Comparison of ENCODE assay signal across 10 mouse cellular contexts in genomic region chr4:82535606-82536434, GRCm38 (mm10).
DNase-seq lines count a peak whose midpoint lies in the region; ATAC-seq and TF ChIP-seq lines count a peak whose summit lies in the region.
"Had no signal": no experiment of that assay in that cellular context is flagged by ENCODE, and none has a peak within 500 bp of the region (broad histone marks: within the 10 kb centered on the region; RNA-seq: fewer than 3 reads in every experiment).

No protein-coding gene starts in this region.

- peaks cover 37% of the 10 kb centered on the region for H3K27me3 ChIP-seq in heart, embryonic 10.5 days (ENCODE audit: insufficient read depth, poor library complexity, severe bottlenecking)
- H3K27me3 ChIP-seq in embryonic facial prominence, embryonic 13.5 days, result peaks cover 18% of the 10 kb centered on the region
- no peaks in the 10 kb centered on the region for H3K27me3 ChIP-seq in hindbrain, postnatal 0 days (ENCODE audit: insufficient read depth, low read length)
- peaks cover 51% of the 10 kb centered on the region for H3K27me3 ChIP-seq in liver, embryonic 11.5 days (replicated peaks; ENCODE audit: control insufficient read depth, insufficient read depth, low read length)

- H3K27ac ChIP-seq in heart, embryonic 10.5 days, result peak overlapping the region; percentile 86
- peak overlapping the region; percentile 20 for H3K27ac ChIP-seq in brown adipose tissue, adult 24 weeks (replicated peaks; ENCODE audit: low read depth, low read length)
- H3K27ac ChIP-seq in embryonic facial prominence, embryonic 13.5 days, result peak overlapping the region; percentile 66
- H3K27ac ChIP-seq in hindbrain, postnatal 0 days, result peak overlapping the region; percentile 84
- no peak overlapping the region for H3K27ac ChIP-seq in liver, embryonic 11.5 days (ENCODE audit: low read depth, low read length)

- no peak for TF ChIP-seq CTCF in hindbrain, postnatal 0 days (IDR thresholded peaks at IDR 0.05; ENCODE audit: low read depth)

- H3K9ac ChIP-seq in embryonic facial prominence, embryonic 13.5 days, result peak overlapping the region; percentile 72
- peak overlapping the region; percentile 54 for H3K9ac ChIP-seq in hindbrain, postnatal 0 days (replicated peaks; ENCODE audit: low read length)
- H3K9ac ChIP-seq in liver, embryonic 11.5 days (ENCODE audit: low read depth, low read length), result no peak overlapping the region

- no peaks in the 10 kb centered on the region for H3K9me3 ChIP-seq in heart, embryonic 10.5 days
- H3K9me3 ChIP-seq in embryonic facial prominence, embryonic 13.5 days, result no peaks in the 10 kb centered on the region
- no peaks in the 10 kb centered on the region for H3K9me3 ChIP-seq in hindbrain, postnatal 0 days (ENCODE audit: low read length)
- H3K9me3 ChIP-seq in liver, embryonic 11.5 days (ENCODE audit: control insufficient read depth, low read length), result no peaks in the 10 kb centered on the region

- WGBS in heart, embryonic 10.5 days, result 48% methylated on average over 6 of the region's 6 CpGs
- 56% methylated on average over 6 of the region's 6 CpGs for WGBS in embryonic facial prominence, embryonic 13.5 days
- 42% methylated on average over 6 of the region's 6 CpGs for WGBS in hindbrain, postnatal 0 days
- WGBS in liver, embryonic 11.5 days, result 55% methylated on average over 6 of the region's 6 CpGs

- H3K4me1 ChIP-seq in heart, embryonic 10.5 days, result peaks cover 53% of the 10 kb centered on the region
- H3K4me1 ChIP-seq in brown adipose tissue, adult 24 weeks (ENCODE audit: control insufficient read depth, insufficient read depth, insufficient read length, low read length), result peaks cover 39% of the 10 kb centered on the region
- H3K4me1 ChIP-seq in embryonic facial prominence, embryonic 13.5 days, result peaks cover 67% of the 10 kb centered on the region
- H3K4me1 ChIP-seq in hindbrain, postnatal 0 days (ENCODE audit: insufficient read depth, low read length), result peaks cover 20% of the 10 kb centered on the region; the same call in 1 of the 2 replicates
- peaks cover 6% of the 10 kb centered on the region; the same call in 1 of the 2 replicates for H3K4me1 ChIP-seq in liver, embryonic 11.5 days (replicated peaks; ENCODE audit: control insufficient read depth, insufficient read depth, low read length)

- no peak for ATAC-seq in embryonic facial prominence, embryonic 13.5 days (ENCODE audit: insufficient number of reproducible peaks, insufficient read depth, low FRiP score, low TSS enrichment, low read depth)
- no peak for ATAC-seq in hindbrain, postnatal 0 days
- no peak for ATAC-seq in liver, embryonic 11.5 days (replicated peaks; ENCODE audit: low FRiP score)

- DNase-seq in heart, embryonic 10.5 days (ENCODE audit: low spot score), result no peak
- DNase-seq in heart, adult 8-10 months (ENCODE audit: low spot score), result no peak
- no peak for DNase-seq in hindbrain, postnatal 0 days (ENCODE audit: low spot score)
- no peak for DNase-seq in frontal cortex, postnatal 25 days (ENCODE audit: low spot score in 2 of 2)
- DNase-seq in left cerebral cortex, adult 11 months (ENCODE audit: low spot score), result no peak
- no peak for DNase-seq in liver, embryonic 11.5 days (ENCODE audit: low spot score)
- DNase-seq: lung, postnatal 10 days; thymus, postnatal 4 days had no signal

- H3K4me2 ChIP-seq in embryonic facial prominence, embryonic 13.5 days, result peak overlapping the region; percentile 84
- H3K4me2 ChIP-seq in hindbrain, postnatal 0 days (ENCODE audit: low read depth, low read length), result peak overlapping the region; percentile 64
- no peak overlapping the region for H3K4me2 ChIP-seq in liver, embryonic 11.5 days

- no peaks in the 10 kb centered on the region for H3K36me3 ChIP-seq in heart, embryonic 10.5 days
- H3K36me3 ChIP-seq in embryonic facial prominence, embryonic 13.5 days, result no peaks in the 10 kb centered on the region
- H3K36me3 ChIP-seq in hindbrain, postnatal 0 days (ENCODE audit: insufficient read depth, low read length), result no peaks in the 10 kb centered on the region
- H3K36me3 ChIP-seq in liver, embryonic 11.5 days (ENCODE audit: control insufficient read depth, insufficient read depth, low read length), result no peaks in the 10 kb centered on the region

- peak overlapping the region; percentile 62 for H3K4me3 ChIP-seq in heart, embryonic 10.5 days
- H3K4me3 ChIP-seq in brown adipose tissue, adult 24 weeks (ENCODE audit: insufficient read depth, low read depth, low read length), result no peak overlapping the region
- H3K4me3 ChIP-seq in embryonic facial prominence, embryonic 13.5 days, result peak overlapping the region; percentile 47
- peak overlapping the region; percentile 34; the same call in 1 of the 2 replicates for H3K4me3 ChIP-seq in hindbrain, postnatal 0 days (ENCODE audit: low read length)
- H3K4me3 ChIP-seq in liver, embryonic 11.5 days (ENCODE audit: low read depth, low read length), result no peak overlapping the region

Comparison
In these comparisons a context has a peak if more than half of its experiments do, and no peak if none do; other contexts are left out.
1. H3K4me3 ChIP-seq: peak in heart, embryonic 10.5 days (single experiment), embryonic facial prominence, embryonic 13.5 days (single experiment) and hindbrain, postnatal 0 days (single experiment); none in brown adipose tissue, adult 24 weeks (single experiment) and liver, embryonic 11.5 days (single experiment).